Mouse (Mus musculus): Measurements from ENCODE around the gene St7.

- TF ChIP-seq CTCF (IDR thresholded peaks at IDR 0.05; ENCODE audit: control insufficient read depth, insufficient read depth, low read length) = no peak
- TF ChIP-seq POLR2A (IDR thresholded peaks at IDR 0.05; ENCODE audit: borderline replicate concordance, control insufficient read depth, low read depth, low read length) = no peak
Observed at GRCm38 (mm10) chr6:17875606-17876005, 182.9 kb downstream of the St7 start.
